Mouse (Mus musculus): Measurements from ENCODE around the gene Srarp. TPM values are rescaled to one million over a fixed set of nuclear protein-coding genes. Genes with fewer than 3 reads are reported as not detected.
A peak's percentile ranks its signal among the peaks of the same experiment; 100 is the strongest.

Srarp gene
- total RNA-seq, 1 experiment from 2014 or later: not detected

DNA sequence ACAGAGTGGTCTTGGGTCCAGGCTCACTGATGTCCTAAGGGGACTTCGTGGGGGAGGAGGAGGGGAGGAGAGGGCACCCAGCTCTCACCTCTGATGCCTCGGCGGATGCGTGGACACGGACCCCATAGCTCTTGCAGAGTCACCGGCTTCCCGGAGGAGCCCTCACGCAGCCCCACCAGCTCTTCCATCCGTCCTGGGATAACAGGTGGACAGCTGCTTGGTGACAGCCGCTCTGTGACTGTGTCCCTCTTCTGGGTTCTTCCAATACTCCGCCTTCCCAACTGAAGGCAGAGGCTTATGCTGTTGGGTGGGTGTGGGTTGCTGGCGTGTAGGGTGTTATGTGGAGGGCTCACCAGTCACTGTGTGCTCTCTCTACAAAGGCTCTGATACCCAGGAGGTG, 38.0 kb downstream of the Srarp start:
- ATAC-seq (replicated peaks; ENCODE audit: low read depth, poor library complexity, severe bottlenecking): no peak

DNA sequence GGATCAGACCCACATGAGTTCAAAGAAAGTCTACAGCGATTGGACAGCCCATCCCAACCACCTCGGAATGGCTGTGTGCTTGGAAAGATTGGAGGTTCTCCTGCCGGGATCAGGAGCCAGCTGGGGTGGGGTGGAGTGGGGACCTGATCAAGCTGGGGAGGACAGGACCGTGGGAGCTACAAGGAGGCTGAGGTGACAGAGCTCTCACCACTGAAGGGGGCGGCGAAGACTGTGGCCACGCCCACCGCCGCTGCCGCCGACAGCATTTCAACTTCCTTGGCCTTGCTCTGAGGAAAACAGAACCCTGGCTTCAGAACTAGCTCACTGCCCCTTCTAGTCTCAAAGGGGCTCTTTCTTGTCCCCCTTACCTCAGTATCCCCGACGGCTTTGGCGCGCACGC, 41.2 kb downstream of the Srarp start:
- peak; percentile 60; the same call in 1 of the 2 replicates for ATAC-seq (replicated peaks; ENCODE audit: low read depth, poor library complexity, severe bottlenecking)

DNA sequence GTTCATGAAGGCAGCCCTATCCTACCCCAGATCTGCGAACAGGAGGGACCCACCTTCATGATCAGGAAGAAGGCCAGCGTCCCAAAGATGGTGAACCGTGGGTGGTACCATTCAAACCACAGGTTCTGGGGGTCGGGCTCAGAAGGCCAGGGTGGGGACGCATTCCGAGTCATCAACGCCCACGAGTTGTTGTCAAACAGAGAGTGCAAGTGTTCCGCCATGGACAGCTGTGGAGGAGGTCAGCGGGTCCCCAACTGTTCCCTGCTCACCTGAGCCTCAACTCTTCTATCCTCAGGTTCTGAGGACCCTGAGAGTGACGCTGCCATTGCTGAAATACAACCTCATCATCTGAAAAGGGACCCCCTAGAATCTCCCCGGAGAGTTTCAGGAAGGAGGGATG, 44.6 kb downstream of the Srarp start:
- no peak for ATAC-seq (replicated peaks; ENCODE audit: low read depth, poor library complexity, severe bottlenecking)

DNA sequence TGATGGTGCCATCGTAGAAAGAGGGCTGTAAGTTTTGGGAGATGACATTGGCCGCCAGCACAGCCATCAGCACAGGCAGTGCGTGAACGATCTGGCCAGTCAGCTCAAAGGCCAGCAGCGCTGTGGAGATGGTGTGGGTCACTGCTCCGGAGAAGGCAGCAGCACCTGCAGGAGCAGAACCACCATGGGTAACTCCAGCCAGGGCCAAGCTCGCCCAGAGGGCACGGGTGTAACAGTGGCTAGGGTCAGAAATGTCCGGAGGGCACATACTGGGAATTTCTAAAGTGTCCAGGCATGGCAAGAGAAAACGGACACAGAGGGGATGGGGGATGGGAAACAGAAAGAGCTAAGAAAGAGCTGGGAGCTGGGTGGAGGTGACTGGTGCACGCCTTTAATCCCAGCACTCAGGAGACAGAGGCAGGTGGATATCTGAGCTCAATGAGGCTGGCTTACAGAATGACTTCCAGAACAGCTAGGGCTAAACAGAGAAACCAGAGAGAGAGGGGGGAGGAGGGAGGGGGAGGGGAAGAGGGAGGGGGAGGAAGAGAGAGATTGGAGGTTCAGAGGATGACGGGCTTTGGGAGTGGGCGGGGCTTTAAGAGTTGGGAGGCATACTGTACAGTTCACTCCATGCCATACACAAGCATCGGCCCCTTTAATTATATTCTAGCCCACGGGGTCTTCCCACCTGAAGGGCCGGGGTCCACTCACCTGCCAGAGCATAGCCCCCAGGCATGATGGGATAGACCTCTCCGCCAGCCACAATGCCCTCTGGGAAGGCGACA, 46.3 kb downstream of the Srarp start:
- no peak for ATAC-seq (replicated peaks; ENCODE audit: low read depth, poor library complexity, severe bottlenecking)

DNA sequence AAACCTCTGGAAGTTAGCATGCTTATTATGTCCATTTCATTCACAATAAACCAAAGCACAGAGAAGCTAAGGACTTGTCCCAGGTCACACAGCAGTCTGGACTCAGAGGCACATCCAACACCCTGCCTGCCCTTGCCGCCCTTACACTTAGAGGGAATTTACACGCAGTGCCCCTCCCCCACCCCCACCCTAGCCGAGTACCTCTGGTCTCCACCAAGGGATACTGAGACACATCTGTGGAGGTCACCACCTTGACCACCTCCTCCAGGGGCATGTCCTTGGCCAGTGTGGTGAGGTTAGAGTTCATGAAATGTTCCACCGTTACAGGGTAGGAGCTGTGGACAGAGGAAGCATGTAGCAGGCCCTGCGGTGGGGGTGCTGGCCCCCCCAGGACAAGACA, 48.0 kb downstream of the Srarp start:
- ATAC-seq (replicated peaks; ENCODE audit: low read depth, poor library complexity, severe bottlenecking): no peak

DNA sequence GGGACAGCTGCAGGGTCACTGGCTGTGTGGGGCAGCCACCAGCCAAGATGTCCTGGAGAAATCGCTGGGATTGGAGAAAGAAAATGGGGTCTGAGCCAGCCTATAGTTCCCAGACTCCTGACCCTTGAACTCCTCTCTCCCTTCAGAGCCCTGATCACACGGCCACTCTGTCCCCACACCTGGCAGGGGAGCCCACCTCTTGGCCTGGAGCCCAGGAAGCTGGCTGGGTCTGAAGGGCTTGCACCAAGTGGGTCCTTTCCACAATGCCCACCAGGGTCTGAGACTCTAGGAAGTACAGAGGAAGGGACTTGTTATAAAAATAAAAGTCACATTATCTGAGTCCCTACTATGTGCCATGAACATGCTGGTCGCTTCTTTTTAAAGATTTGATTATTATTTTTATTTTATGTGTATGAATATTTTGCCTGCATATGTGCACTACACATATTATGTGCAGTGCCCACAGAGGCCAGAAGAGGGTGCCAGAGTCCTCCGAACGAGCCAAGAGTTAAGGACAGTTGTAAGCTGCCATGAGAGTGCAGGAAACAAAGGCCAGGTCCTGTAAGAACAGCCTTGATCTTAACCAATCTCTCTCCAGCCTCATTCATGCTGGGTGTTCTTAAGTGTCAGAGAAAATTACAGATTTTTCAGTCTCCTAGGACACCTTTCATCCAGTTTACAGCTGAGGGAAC, 48.7 kb downstream of the Srarp start:
- peak; percentile 80 for ATAC-seq (replicated peaks; ENCODE audit: low read depth, poor library complexity, severe bottlenecking)

DNA sequence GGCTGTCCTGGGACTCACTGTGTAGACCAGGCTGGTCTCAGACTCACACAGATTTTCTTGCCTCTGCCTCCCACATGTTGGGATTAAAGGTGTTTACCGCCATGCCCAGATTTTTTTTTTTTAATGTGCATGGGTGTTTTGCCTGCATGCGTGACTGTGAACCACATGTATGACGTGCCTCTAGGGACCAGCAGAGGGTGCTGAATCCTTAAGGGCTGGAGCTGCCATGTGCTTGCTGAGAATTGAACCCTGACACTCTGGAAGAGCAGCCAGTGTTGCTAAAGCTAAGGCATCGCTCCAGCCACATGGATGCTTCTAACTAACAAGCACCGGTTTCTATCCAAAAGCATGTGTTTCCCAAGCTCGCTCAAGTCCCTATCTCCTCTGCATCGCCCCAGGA, 49.8 kb downstream of the Srarp start:
- ATAC-seq (replicated peaks; ENCODE audit: low read depth, poor library complexity, severe bottlenecking): no peak

DNA sequence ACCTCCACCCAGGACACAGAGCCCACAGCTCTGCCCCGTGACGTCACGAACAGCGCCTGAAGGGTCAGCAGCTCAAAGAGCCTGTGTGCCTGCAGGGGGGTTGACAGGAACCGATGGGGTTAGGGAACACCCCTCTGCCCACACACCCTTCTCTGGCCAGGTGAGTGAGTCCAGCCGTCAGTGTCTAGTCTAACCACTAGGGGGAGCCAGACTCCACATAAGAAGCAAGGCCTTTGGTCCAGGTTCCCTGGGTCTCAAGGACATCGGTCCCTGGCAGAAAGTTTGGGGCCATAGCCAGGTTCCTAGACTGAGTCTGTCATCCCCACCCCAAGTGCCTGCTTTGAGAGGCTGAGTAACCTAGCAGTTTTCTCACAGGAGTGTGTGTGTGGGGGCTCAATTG, 50.6 kb downstream of the Srarp start:
- peak; percentile 67 for ATAC-seq (replicated peaks; ENCODE audit: low read depth, poor library complexity, severe bottlenecking)

Other genes starting within 250 kb of the Srarp start
- gene Rsg1, start 222.1 kb downstream of the Srarp start, total RNA-seq (2017): 2.2 and 6.1 TPM in 2 replicates
- not detected in 2 replicates for gene Arhgef19, start 196.6 kb downstream of the Srarp start, total RNA-seq (2017)
- gene Epha2, start 134.9 kb downstream of the Srarp start, total RNA-seq (2017): 0.29 and 1.2 TPM in 2 replicates
- not detected in 2 replicates for gene Fam131c, start 67.9 kb downstream of the Srarp start, total RNA-seq (2017)
- not detected in 2 replicates for gene Clcnka, start 37.4 kb downstream of the Srarp start, total RNA-seq (2017)
- not detected in 2 replicates for gene Clcnkb, start 20.1 kb downstream of the Srarp start, total RNA-seq (2017)
- not detected in 2 replicates for gene Hspb7, start 15.3 kb downstream of the Srarp start, total RNA-seq (2017)
- 15.0 and 19.4 TPM in 2 replicates for gene Zbtb17, start 8.5 kb upstream of the Srarp start, total RNA-seq (2017)
- 32.7 and 43.0 TPM in 2 replicates for gene Spen, start 102.5 kb upstream of the Srarp start, total RNA-seq (2017)
- not detected in 2 replicates for gene Fblim1, start 170.0 kb upstream of the Srarp start, total RNA-seq (2017)
- 0.29 and 0.32 TPM in 2 replicates for gene Tmem82, start 182.5 kb upstream of the Srarp start, total RNA-seq (2017)
- 0.09 TPM in 1 of 2 replicates, not detected in the other for gene Slc25a34, start 187.7 kb upstream of the Srarp start, total RNA-seq (2017)
- gene Plekhm2, start 228.8 kb upstream of the Srarp start, total RNA-seq (2017): 3.8 and 6.3 TPM in 2 replicates
- gene Rsc1a1, start 249.5 kb upstream of the Srarp start, total RNA-seq (2017): 8.9 and 13.9 TPM in 2 replicates

All from common myeloid progenitor, adult 5-6 weeks (primary cell).